Mouse (Mus musculus): ENCODE data around the gene Chpt1.
"Not testable (repeated sequence)": the region's sequence is repeated elsewhere in the genome, so short reads cannot be mapped to it uniquely, and the experiment has no call there.

GRCm38 (mm10) chr10:88515049-88515448 lies 11.2 kb upstream of the Chpt1 start:
- TF ChIP-seq CEBPB (IDR thresholded peaks at IDR 0.05; ENCODE audit: low read depth); CTCF (IDR thresholded peaks at IDR 0.05; ENCODE audit: control insufficient read depth, insufficient read depth, insufficient read length): not testable (repeated sequence)

All from C2C12 (cell line).